Comparison of ENCODE assay signal across 14 mouse cellular contexts in genomic region chr12:100420903-100421302, GRCm38 (mm10).
DNase-seq lines count a peak whose midpoint lies in the region; ATAC-seq lines count a peak whose summit lies in the region.
"Had no signal": no experiment of that assay in that cellular context is flagged by ENCODE, and none has a peak within 500 bp of the region (broad histone marks: within the 10 kb centered on the region; RNA-seq: fewer than 3 reads in every experiment).

No protein-coding gene starts in this region.

- H3K9me3 ChIP-seq in forebrain, embryonic 11.5 days (ENCODE audit: control insufficient read depth, low read length) = no peaks in the 10 kb centered on the region
- no peaks in the 10 kb centered on the region for H3K9me3 ChIP-seq in forebrain, embryonic 14.5 days (replicated peaks; ENCODE audit: control insufficient read depth, low read length)
- H3K9me3 ChIP-seq in hindbrain, embryonic 13.5 days = no peaks in the 10 kb centered on the region
- no peaks in the 10 kb centered on the region for H3K9me3 ChIP-seq in hindbrain, embryonic 10.5 days
- H3K9me3 ChIP-seq in midbrain, embryonic 16.5 days (replicated peaks; ENCODE audit: control insufficient read depth, low read length, poor library complexity, severe bottlenecking) = no peaks in the 10 kb centered on the region
- no peaks in the 10 kb centered on the region for H3K9me3 ChIP-seq in midbrain, embryonic 11.5 days (ENCODE audit: control insufficient read depth, low read length)
- H3K9me3 ChIP-seq: forebrain, embryonic 10.5 days; limb, embryonic 12.5 days; liver, embryonic 13.5 days; lung, embryonic 15.5 days had no signal

- H3K27me3 ChIP-seq in forebrain, embryonic 11.5 days (ENCODE audit: control insufficient read depth, insufficient read depth, low read length) = no peaks in the 10 kb centered on the region
- no peaks in the 10 kb centered on the region for H3K27me3 ChIP-seq in forebrain, embryonic 14.5 days (replicated peaks; ENCODE audit: control insufficient read depth, insufficient read depth, low read length)
- no peaks in the 10 kb centered on the region for H3K27me3 ChIP-seq in hindbrain, embryonic 13.5 days
- H3K27me3 ChIP-seq in hindbrain, embryonic 10.5 days (ENCODE audit: insufficient read depth, poor library complexity, severe bottlenecking) = no peaks in the 10 kb centered on the region
- no peaks in the 10 kb centered on the region for H3K27me3 ChIP-seq in midbrain, embryonic 16.5 days (ENCODE audit: control insufficient read depth, insufficient read depth, low read depth, low read length)
- H3K27me3 ChIP-seq in midbrain, embryonic 11.5 days (ENCODE audit: control insufficient read depth, insufficient read depth, low read length) = no peaks in the 10 kb centered on the region
- H3K27me3 ChIP-seq: limb, embryonic 12.5 days; liver, embryonic 13.5 days; lung, embryonic 15.5 days had no signal

- H3K4me2 ChIP-seq in forebrain, embryonic 11.5 days (ENCODE audit: low read depth, low read length, severe bottlenecking) = no peak overlapping the region
- no peak overlapping the region for H3K4me2 ChIP-seq in forebrain, embryonic 14.5 days (ENCODE audit: low read length)
- no peak overlapping the region for H3K4me2 ChIP-seq in hindbrain, embryonic 13.5 days
- H3K4me2 ChIP-seq in midbrain, embryonic 16.5 days (ENCODE audit: low read length) = no peak overlapping the region
- H3K4me2 ChIP-seq in midbrain, embryonic 11.5 days = no peak overlapping the region
- H3K4me2 ChIP-seq: heart, embryonic 11.5 days; limb, embryonic 12.5 days; liver, embryonic 13.5 days; lung, embryonic 15.5 days had no signal

- no peak overlapping the region for H3K4me3 ChIP-seq in forebrain, embryonic 11.5 days (ENCODE audit: low read depth, low read length)
- H3K4me3 ChIP-seq in forebrain, embryonic 14.5 days (ENCODE audit: low read depth, low read length) = no peak overlapping the region
- H3K4me3 ChIP-seq in hindbrain, embryonic 13.5 days = no peak overlapping the region
- H3K4me3 ChIP-seq in hindbrain, embryonic 10.5 days = no peak overlapping the region
- H3K4me3 ChIP-seq in midbrain, embryonic 16.5 days (ENCODE audit: low read depth, low read length) = no peak overlapping the region
- no peak overlapping the region for H3K4me3 ChIP-seq in midbrain, embryonic 11.5 days (ENCODE audit: low read depth, low read length)
- H3K4me3 ChIP-seq: forebrain, embryonic 10.5 days; limb, embryonic 12.5 days; liver, embryonic 13.5 days; lung, embryonic 15.5 days had no signal

- peak; percentile 14 for DNase-seq in forebrain, embryonic 11.5 days (ENCODE audit: low spot score)
- no peak for DNase-seq in forebrain, embryonic 14.5 days (ENCODE audit: low spot score)
- no peak for DNase-seq in hindbrain, embryonic 10.5 days (ENCODE audit: low spot score)
- no peak for DNase-seq in midbrain, embryonic 11.5 days (ENCODE audit: low spot score, missing footprints)
- peak; percentile 48 for DNase-seq in skeletal muscle tissue, adult 2 months (ENCODE audit: low read depth, low spot score)
- DNase-seq in urinary bladder, postnatal 10 days (ENCODE audit: low spot score) = no peak
- DNase-seq: kidney, adult 8-10 months; liver, embryonic 13.5 days had no signal

- WGBS in forebrain, embryonic 11.5 days = 83% methylated on average over 6 of the region's 6 CpGs
- WGBS in forebrain, embryonic 14.5 days = 69% methylated on average over 6 of the region's 6 CpGs
- WGBS in hindbrain, embryonic 13.5 days = 83% methylated on average over 6 of the region's 6 CpGs
- WGBS in hindbrain, embryonic 10.5 days = 93% methylated on average over 6 of the region's 6 CpGs
- WGBS in midbrain, embryonic 16.5 days = 73% methylated on average over 6 of the region's 6 CpGs
- WGBS in midbrain, embryonic 11.5 days = 91% methylated on average over 6 of the region's 6 CpGs

- no peak overlapping the region for H3K9ac ChIP-seq in forebrain, embryonic 11.5 days (ENCODE audit: low read length)
- H3K9ac ChIP-seq in forebrain, embryonic 14.5 days (ENCODE audit: low read length) = no peak overlapping the region
- H3K9ac ChIP-seq in hindbrain, embryonic 13.5 days = 0 out of 2 replicates have a peak overlapping the region, but pooled peaks have one; percentile 29
- H3K9ac ChIP-seq in midbrain, embryonic 16.5 days (ENCODE audit: low read depth, low read length) = no peak overlapping the region
- H3K9ac ChIP-seq in midbrain, embryonic 11.5 days (ENCODE audit: low read length) = no peak overlapping the region
- H3K9ac ChIP-seq: limb, embryonic 12.5 days; liver, embryonic 13.5 days; lung, embryonic 15.5 days had no signal

- H3K4me1 ChIP-seq in forebrain, embryonic 11.5 days (replicated peaks; ENCODE audit: control insufficient read depth, insufficient read depth, low read length) = no peaks in the 10 kb centered on the region
- no peaks in the 10 kb centered on the region for H3K4me1 ChIP-seq in forebrain, embryonic 14.5 days (ENCODE audit: control insufficient read depth, insufficient read depth, low read length)
- H3K4me1 ChIP-seq in hindbrain, embryonic 13.5 days (replicated peaks) = peaks cover 14% of the 10 kb centered on the region
- H3K4me1 ChIP-seq in hindbrain, embryonic 10.5 days (replicated peaks) = no peaks in the 10 kb centered on the region; the same call in 1 of the 2 replicates
- H3K4me1 ChIP-seq in midbrain, embryonic 16.5 days (ENCODE audit: control insufficient read depth, insufficient read depth, low read length) = peaks cover 17% of the 10 kb centered on the region; the same call in 1 of the 2 replicates
- H3K4me1 ChIP-seq in midbrain, embryonic 11.5 days (ENCODE audit: control insufficient read depth, insufficient read depth, low read length) = no peaks in the 10 kb centered on the region
- H3K4me1 ChIP-seq: liver, embryonic 13.5 days had no signal

- no peaks in the 10 kb centered on the region for H3K36me3 ChIP-seq in forebrain, embryonic 11.5 days (ENCODE audit: control insufficient read depth, insufficient read depth, low read length)
- no peaks in the 10 kb centered on the region for H3K36me3 ChIP-seq in forebrain, embryonic 14.5 days (ENCODE audit: control insufficient read depth, insufficient read depth, low read length)
- H3K36me3 ChIP-seq in hindbrain, embryonic 13.5 days = no peaks in the 10 kb centered on the region
- H3K36me3 ChIP-seq in hindbrain, embryonic 10.5 days = no peaks in the 10 kb centered on the region
- no peaks in the 10 kb centered on the region for H3K36me3 ChIP-seq in midbrain, embryonic 16.5 days (ENCODE audit: control insufficient read depth, insufficient read depth, low read length)
- no peaks in the 10 kb centered on the region for H3K36me3 ChIP-seq in midbrain, embryonic 11.5 days (ENCODE audit: control insufficient read depth, insufficient read depth, low read length)
- H3K36me3 ChIP-seq: limb, embryonic 12.5 days; liver, embryonic 13.5 days; lung, embryonic 15.5 days had no signal

- H3K27ac ChIP-seq in forebrain, embryonic 11.5 days (ENCODE audit: low read depth, low read length) = no peak overlapping the region
- no peak overlapping the region for H3K27ac ChIP-seq in forebrain, embryonic 14.5 days (ENCODE audit: low read depth, low read length)
- no peak overlapping the region for H3K27ac ChIP-seq in hindbrain, embryonic 13.5 days
- no peak overlapping the region for H3K27ac ChIP-seq in hindbrain, embryonic 10.5 days
- peak overlapping the region; percentile 47; the same call in 1 of the 2 replicates for H3K27ac ChIP-seq in midbrain, embryonic 16.5 days (ENCODE audit: low read length)
- H3K27ac ChIP-seq in midbrain, embryonic 11.5 days (ENCODE audit: low read depth, low read length) = no peak overlapping the region
- H3K27ac ChIP-seq: forebrain, embryonic 10.5 days; limb, embryonic 12.5 days; liver, embryonic 13.5 days; lung, embryonic 15.5 days had no signal

- ATAC-seq in forebrain, embryonic 11.5 days (replicated peaks; ENCODE audit: low FRiP score) = no peak
- ATAC-seq in forebrain, embryonic 14.5 days = no peak
- no peak for ATAC-seq in hindbrain, embryonic 13.5 days (ENCODE audit: low FRiP score)
- ATAC-seq in midbrain, embryonic 16.5 days = 0 out of 2 replicates have a peak, but pooled peaks have one; percentile 9
- ATAC-seq in midbrain, embryonic 11.5 days (ENCODE audit: low FRiP score) = no peak

Comparison
In these comparisons a context has a peak if more than half of its experiments do, and no peak if none do; other contexts are left out.
1. DNase-seq: peak in forebrain, embryonic 11.5 days (single experiment) and skeletal muscle tissue, adult 2 months (single experiment); none in forebrain, embryonic 14.5 days (single experiment), hindbrain, embryonic 10.5 days (single experiment), midbrain, embryonic 11.5 days (single experiment) and urinary bladder, postnatal 10 days (single experiment).